Mouse (Mus musculus) kidney, adult 9 months (tissue): ENCODE measurements around the gene Defb21.

Experiments used
- DNase-seq: peaks from one replicate; pipeline ENCODE4 v3.0.0; 2022

Gene Defb21

DNA sequence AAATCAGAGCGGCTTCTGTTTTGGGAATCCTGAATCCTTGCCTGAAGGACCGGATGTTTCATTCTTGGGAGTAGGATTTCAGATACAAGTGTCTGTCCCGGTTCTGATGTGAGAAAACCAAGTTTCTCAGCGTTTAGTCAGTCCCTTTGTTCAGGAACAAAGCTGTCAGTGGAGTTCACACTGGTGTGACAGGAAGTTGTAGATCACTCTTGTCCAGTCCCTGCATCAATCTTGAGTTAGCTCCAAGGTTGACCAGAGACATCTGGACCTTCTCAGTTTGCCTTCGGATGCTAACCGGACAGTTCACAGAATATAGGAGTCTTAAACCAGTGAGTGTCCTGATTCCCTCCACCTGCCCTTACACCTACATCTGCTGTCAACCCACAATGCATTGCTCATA lies 35.2 kb downstream of the Defb21 start:
- no peak for DNase-seq

DNA sequence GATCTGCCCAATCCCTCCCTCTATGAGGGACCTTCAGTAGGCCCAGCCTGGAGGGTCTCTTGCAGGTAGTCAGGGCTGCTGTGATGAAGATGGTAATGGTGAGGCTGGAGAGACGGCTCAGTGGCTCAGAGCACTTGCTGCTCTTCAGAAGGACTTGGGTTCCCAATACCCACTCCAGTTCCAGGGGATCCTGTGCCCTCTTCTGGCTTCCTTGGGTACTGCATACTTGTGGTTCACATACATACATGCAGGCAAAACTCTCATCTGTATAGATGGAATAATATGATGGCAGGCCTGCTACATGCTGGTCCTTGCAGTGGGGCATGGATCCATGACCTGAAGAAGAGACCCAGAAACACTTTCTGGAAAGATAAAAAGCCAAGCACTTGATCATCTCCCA lies 36.2 kb downstream of the Defb21 start:
- DNase-seq: no peak

DNA sequence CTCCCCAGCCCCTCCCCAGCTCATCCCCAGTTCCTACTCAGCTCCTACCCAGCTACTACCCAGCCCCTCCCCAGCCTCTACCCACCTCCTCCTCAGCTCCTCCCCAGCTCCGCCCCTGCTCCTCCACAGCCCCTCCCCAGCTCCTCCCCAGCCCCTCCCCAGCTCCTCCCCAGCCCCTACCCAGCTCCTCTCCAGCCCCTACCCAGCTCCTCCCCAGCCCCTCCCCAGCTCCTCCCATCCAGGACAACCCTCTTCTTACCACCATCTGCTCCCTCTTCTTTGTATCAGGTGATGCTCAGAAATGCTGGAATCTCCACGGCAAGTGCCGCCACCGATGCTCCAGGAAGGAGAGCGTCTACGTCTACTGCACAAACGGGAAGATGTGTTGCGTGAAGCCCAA lies 39.6 kb downstream of the Defb21 start:
- no peak for DNase-seq

DNA sequence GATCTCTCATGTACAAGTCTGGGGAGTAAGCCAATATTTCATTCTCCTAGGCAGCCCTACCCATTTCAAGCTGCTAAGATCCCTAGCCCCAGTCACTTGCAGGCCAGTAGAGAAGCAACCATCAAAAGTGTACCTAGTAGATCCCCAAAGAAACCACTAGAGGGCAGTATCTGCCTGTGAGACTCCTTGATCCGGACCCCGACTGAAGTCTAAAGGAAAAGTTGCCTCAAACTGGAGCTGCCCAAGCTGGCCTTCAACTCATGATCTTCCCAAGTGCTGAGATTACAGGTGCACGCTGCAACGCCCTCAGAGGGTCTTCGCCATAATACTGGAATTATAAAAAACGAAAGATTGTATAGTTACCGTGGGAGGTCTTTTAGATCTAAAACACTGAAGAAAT lies 43.0 kb downstream of the Defb21 start:
- peak; percentile 77 for DNase-seq

DNA sequence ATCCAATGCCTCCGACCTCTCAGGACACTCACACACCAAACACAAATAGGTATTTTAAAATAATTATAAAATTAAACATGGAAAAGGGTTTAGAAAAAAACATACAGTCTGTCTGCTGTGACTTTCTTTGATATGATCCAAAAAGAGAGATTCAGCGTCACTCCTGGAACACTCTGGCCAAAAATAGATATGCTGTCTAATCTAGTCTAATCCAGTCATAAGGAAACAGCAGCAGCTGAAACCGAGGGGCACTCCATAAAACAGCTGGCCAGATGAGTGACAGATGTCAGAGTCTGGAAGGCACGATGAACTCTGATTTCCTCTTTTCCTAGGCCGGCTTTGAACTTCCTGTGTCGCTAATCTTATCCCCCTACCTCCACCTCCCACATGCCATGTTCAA lies 43.9 kb downstream of the Defb21 start:
- DNase-seq: no peak

DNA sequence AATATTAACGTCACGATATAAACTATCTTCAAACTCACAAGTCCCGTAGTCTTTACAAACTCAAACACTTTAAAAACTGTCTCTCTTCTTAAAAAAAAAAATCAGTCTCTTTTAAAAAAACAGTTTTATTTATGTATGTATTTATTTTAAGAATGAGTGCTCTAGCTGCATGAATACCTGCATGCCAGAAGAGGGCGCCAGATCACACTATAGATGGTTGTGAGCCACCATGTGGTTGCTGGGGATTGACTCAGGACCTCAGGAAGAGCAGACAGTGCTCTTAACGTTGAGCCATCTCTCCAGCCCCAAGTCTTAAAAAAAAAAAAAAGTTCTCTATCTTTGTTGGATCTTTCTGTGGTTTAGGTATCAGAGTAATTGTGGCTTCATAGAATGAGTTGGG lies 44.8 kb downstream of the Defb21 start:
- DNase-seq: no peak

DNA sequence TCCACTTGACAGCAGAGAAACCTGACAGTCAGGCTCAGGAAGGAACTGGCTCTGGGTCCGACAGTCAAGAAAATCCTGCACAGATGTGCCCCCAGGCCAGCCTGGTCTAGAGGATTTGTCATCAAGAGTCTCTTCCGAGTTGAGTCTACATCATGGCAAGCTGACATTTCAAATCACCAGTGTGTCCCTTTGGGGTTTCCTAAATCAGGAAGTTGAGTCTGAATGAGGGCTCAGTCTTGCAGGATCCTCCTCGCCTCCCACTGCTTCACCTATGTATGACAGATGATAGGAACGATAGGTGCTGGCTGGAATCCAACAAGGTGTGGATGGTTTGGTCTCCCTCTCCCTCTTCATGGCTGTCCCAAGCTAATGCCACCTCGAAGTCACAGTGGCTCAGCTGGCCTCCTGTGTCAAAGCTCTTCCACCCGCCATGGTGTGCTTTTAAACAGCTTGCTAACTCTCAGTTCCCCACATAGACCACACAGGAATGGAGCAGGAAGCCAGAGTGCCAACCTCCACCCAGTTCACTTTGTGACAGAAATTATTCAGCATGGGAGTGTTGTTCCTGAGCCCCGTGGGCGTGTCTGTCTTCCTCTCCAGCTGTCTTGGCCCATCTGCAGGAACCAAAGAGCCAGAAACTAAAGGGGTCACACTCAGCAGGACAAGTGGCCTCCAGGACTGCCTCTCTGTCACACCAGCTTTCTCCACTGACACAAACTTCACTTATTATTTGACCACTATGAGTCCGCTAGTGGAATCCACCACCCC lies 48.0 kb downstream of the Defb21 start:
- DNase-seq: no peak

DNA sequence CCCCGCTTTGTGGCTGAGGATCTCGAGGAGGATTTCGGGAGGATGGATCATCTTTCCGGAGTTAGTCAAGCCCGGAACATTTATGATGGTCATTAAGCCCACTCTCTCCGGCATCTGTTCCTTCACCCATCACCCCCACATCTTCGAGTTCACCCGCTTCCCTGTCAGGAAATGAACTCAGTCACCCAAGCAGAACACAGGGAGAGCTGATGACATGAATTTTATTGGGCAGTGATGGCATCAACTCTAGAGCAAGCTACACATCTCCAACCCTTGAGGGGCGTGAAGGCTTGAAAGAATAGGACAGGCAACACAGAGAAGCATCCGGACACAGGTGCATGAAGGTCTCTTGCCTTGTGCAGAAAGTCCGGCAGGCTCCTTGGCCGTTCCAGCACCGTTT lies 49.6 kb downstream of the Defb21 start:
- DNase-seq: no peak

DNA sequence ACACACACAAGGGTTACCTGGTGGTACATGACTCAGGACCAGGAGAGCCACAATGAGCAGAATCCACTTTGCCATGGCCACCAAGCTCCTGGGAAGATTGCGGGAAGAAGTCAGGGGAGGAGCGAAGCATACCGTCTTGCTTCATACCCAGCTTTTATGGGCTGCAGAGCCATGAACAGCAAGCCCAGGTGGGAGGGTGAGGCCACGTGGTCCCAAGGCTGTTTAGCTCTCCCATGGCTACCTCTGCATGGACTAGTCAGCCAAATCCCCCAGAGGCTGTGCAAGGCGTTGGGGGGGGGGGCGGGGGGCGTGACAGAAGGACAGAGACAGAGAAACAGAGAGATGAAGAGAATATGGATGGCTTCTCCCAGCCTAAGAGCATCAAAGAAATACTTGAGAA lies 50.4 kb downstream of the Defb21 start, which contains the start of gene Defb25:
Gene Defb25 (minus strand): TSS at position 101 of the 400 bp plus-strand sequence.
- DNase-seq: no peak
